17 mouse cellular contexts compared by ENCODE assay signal in genomic region chr12:40781554-40781953, GRCm38 (mm10).
"Had no signal": no experiment of that assay in that cellular context is flagged by ENCODE, and none has a peak within 500 bp of the region (broad histone marks: within the 10 kb centered on the region; RNA-seq: fewer than 3 reads in every experiment).

No protein-coding gene starts in this region.

- H3K4me2 ChIP-seq: liver, embryonic 13.5 days; midbrain, embryonic 11.5 days; neural tube, embryonic 12.5 days had no signal

- ATAC-seq: intestine, postnatal 0 days had no signal

- H3K27ac ChIP-seq: kidney, postnatal 0 days; liver, embryonic 13.5 days; macrophage; neural tube, embryonic 12.5 days had no signal

- H3K4me1 ChIP-seq: liver, embryonic 13.5 days; neural tube, embryonic 12.5 days had no signal

- H3K36me3 ChIP-seq: liver, embryonic 13.5 days had no signal

- DNase-seq: kidney, adult 2 months; kidney, postnatal 36 days; layer of hippocampus, adult 9-11 months; liver, embryonic 13.5 days; lung, adult 2 months; lung, postnatal 14 days; midbrain, embryonic 14.5 days; retina, postnatal 1 day; right cerebral cortex, postnatal 25 days; spleen, adult 18-20 months; thymus, adult 18-20 months; thymus, postnatal 36 days had no signal

- H3K4me3 ChIP-seq: liver, embryonic 13.5 days; neural tube, embryonic 12.5 days had no signal

- H3K27me3 ChIP-seq: liver, embryonic 13.5 days; neural tube, embryonic 12.5 days had no signal

- H3K9me3 ChIP-seq: liver, embryonic 13.5 days; neural tube, embryonic 12.5 days had no signal

- H3K9ac ChIP-seq: liver, embryonic 13.5 days; neural tube, embryonic 12.5 days had no signal
